Mouse (Mus musculus) embryonic facial prominence, embryonic 14.5 days (tissue): ENCODE measurements around the gene Tstd2. TPM values are rescaled to one million over a fixed set of nuclear protein-coding genes. Genes with fewer than 3 reads are reported as not detected.

Experiments used
- ATAC-seq: fragments of 200-750 bp; cut with Nextera tagmentation; 2 replicates; pipeline ENCODE4 v1.8.0; 2017; ENCODE audit warnings: low read depth, moderate number of reproducible peaks, moderate TSS enrichment
- DNase-seq: peaks from one replicate; pipeline ENCODE4 v3.0.0-alpha.2; 2015; ENCODE audit warnings: low spot score
- H3K27ac ChIP-seq: fragments of 300-500 bp; sonication (generic); replicated peaks from 2 replicates; pipeline ENCODE4 v1.5.1; 2014; ENCODE audit warnings: low read depth, mild to moderate bottlenecking, low read length, moderate library complexity
- H3K27me3 ChIP-seq: fragments of 300-500 bp; sonication (generic); replicated peaks from 2 replicates; pipeline ENCODE4 v1.6.1; 2014; ENCODE audit warnings: low read length; ENCODE audit not compliant: control insufficient read depth, insufficient read depth
- H3K36me3 ChIP-seq: fragments of 300-500 bp; sonication (generic); 2 replicates; pipeline ENCODE4 v1.6.1; 2014; ENCODE audit warnings: low read length, mixed read lengths; ENCODE audit not compliant: control insufficient read depth, insufficient read depth
- H3K4me1 ChIP-seq: fragments of 300-500 bp; sonication (generic); 2 replicates; pipeline ENCODE4 v1.6.1; 2014; ENCODE audit warnings: antibody characterized with exemption, low read length; ENCODE audit not compliant: control insufficient read depth, insufficient read depth
- H3K4me2 ChIP-seq: fragments of 300-500 bp; sonication (generic); 2 replicates; pipeline ENCODE4 v1.6.1; 2014; ENCODE audit warnings: low read depth, mild to moderate bottlenecking, low read length, moderate library complexity, mixed read lengths
- H3K4me3 ChIP-seq: fragments of 300-500 bp; sonication (generic); 2 replicates; pipeline ENCODE4 v1.5.1; 2014; ENCODE audit warnings: low read depth, mild to moderate bottlenecking, low read length
- H3K9ac ChIP-seq: fragments of 300-500 bp; sonication (generic); 2 replicates; pipeline ENCODE4 v1.6.1; 2014; ENCODE audit warnings: low read depth, mild to moderate bottlenecking, low read length, moderate library complexity, mixed read lengths
- H3K9me3 ChIP-seq: fragments of 300-500 bp; sonication (generic); 2 replicates; pipeline ENCODE4 v1.6.1; 2016; ENCODE audit warnings: low read length; ENCODE audit not compliant: control insufficient read depth
- WGBS: fragments of 180-500 bp; shearing (Covaris S2); extraction: QIAGEN DNeasy Blood & Tissue Kit; methylation state at CpG from one replicate; pipeline ENCODE4 v1.1.7; 2014; 5-methylcytosine and 5-hydroxymethylcytosine counted together
- polyA plus RNA-seq: library from polyadenylated mRNA; unstranded; fragments of >200 nt; fragmentation: Nextera tagmentation; extraction: Ambion mirVana; gene quantifications from 2 replicates; pipeline ENCODE4 v1.2.1, GENCODE M21; 2014

Gene Tstd2
- polyA plus RNA-seq, 1 experiment from 2014 or later, result 15.4 TPM

- Histone ChIP-seq H3K9me3 (no peaks in the 10 kb centered on the region), H3K36me3 (peaks cover 91% of the 10 kb centered on the region), H3K27ac (no peak overlapping the region), H3K4me2 (no peak overlapping the region), H3K4me3 (no peak overlapping the region), H3K4me1 (no peaks in the 10 kb centered on the region), H3K27me3 (no peaks in the 10 kb centered on the region), H3K9ac (no peak overlapping the region)
- 86% methylated on average over 7 of the region's 7 CpGs for WGBS
- DNase-seq (no peak), ATAC-seq (no peak)
Measured at GRCm38 (mm10) chr4:46171761-46172160, 33.3 kb upstream of the Tstd2 start.

GRCm38 (mm10) chr4:46165831-46166230 lies 27.3 kb upstream of the Tstd2 start:
- 92% methylated on average over 5 of the region's 5 CpGs for WGBS
- Histone ChIP-seq H3K27me3 (no peaks in the 10 kb centered on the region), H3K36me3 (peaks cover 98% of the 10 kb centered on the region), H3K4me2 (no peak overlapping the region), H3K9me3 (no peaks in the 10 kb centered on the region), H3K9ac (no peak overlapping the region), H3K4me1 (no peaks in the 10 kb centered on the region), H3K27ac (no peak overlapping the region), H3K4me3 (no peak overlapping the region)
- DNase-seq (no peak), ATAC-seq (no peak)

- H3K4me1 ChIP-seq, result no peaks in the 10 kb centered on the region
- ATAC-seq (no peak), DNase-seq (no peak)
- no peaks in the 10 kb centered on the region for H3K9me3 ChIP-seq
- no peak overlapping the region for H3K9ac ChIP-seq
- peaks cover 95% of the 10 kb centered on the region for H3K36me3 ChIP-seq
- no peaks in the 10 kb centered on the region for H3K27me3 ChIP-seq
- no peak overlapping the region for H3K27ac ChIP-seq
- no peak overlapping the region for H3K4me3 ChIP-seq
- 85% methylated on average over 2 of the region's 2 CpGs for WGBS
- H3K4me2 ChIP-seq, result no peak overlapping the region
Measured at GRCm38 (mm10) chr4:46164027-46164426, 25.5 kb upstream of the Tstd2 start.

- no peak overlapping the region for H3K4me2 ChIP-seq
- H3K27ac ChIP-seq, result no peak overlapping the region
- DNase-seq (no peak), ATAC-seq (no peak)
- no peak overlapping the region for H3K9ac ChIP-seq
- no peaks in the 10 kb centered on the region for H3K4me1 ChIP-seq
- 94% methylated on average over 12 of the region's 12 CpGs for whole genome bisulfite sequencing
- H3K27me3 ChIP-seq, result no peaks in the 10 kb centered on the region
- H3K9me3 ChIP-seq, result no peaks in the 10 kb centered on the region
- H3K4me3 ChIP-seq, result no peak overlapping the region
- H3K36me3 ChIP-seq, result peaks cover 96% of the 10 kb centered on the region
Measured at GRCm38 (mm10) chr4:46151903-46152544, 13.5 kb upstream of the Tstd2 start.

GRCm38 (mm10) chr4:46146881-46147280 lies 8.4 kb upstream of the Tstd2 start:
- Histone ChIP-seq H3K27me3 (no peaks in the 10 kb centered on the region), H3K9me3 (no peaks in the 10 kb centered on the region), H3K4me2 (no peak overlapping the region), H3K36me3 (peaks cover 66% of the 10 kb centered on the region), H3K4me1 (no peaks in the 10 kb centered on the region), H3K4me3 (no peak overlapping the region), H3K27ac (no peak overlapping the region), H3K9ac (no peak overlapping the region)
- 93% methylated on average over 1 of the region's 1 CpGs for WGBS
- DNase-seq, result no peak
- no peak for ATAC-seq

GRCm38 (mm10) chr4:46144323-46144722 lies 5.8 kb upstream of the Tstd2 start:
- no peak for DNase-seq
- Histone ChIP-seq H3K27me3 (no peaks in the 10 kb centered on the region), H3K9me3 (no peaks in the 10 kb centered on the region), H3K9ac (no peak overlapping the region), H3K4me1 (peaks cover 10% of the 10 kb centered on the region), H3K4me3 (no peak overlapping the region), H3K36me3 (peaks cover 41% of the 10 kb centered on the region), H3K4me2 (no peak overlapping the region), H3K27ac (no peak overlapping the region)
- no peak for ATAC-seq
- WGBS, result 69% methylated on average over 3 of the region's 3 CpGs

- no peaks in the 10 kb centered on the region for H3K27me3 ChIP-seq
- peak overlapping the region; percentile 98 for H3K27ac ChIP-seq
- H3K9ac ChIP-seq, result peak overlapping the region; percentile 95
- H3K4me1 ChIP-seq, result peaks cover 15% of the 10 kb centered on the region
- ATAC-seq (peak; percentile 74), DNase-seq (peak; percentile 45)
- peaks cover 29% of the 10 kb centered on the region for H3K36me3 ChIP-seq
- H3K4me3 ChIP-seq, result peak overlapping the region; percentile 97
- H3K9me3 ChIP-seq, result no peaks in the 10 kb centered on the region
- 7% methylated on average over 17 of the region's 17 CpGs for WGBS
- H3K4me2 ChIP-seq, result peak overlapping the region; percentile 87
Measured at GRCm38 (mm10) chr4:46137629-46138286, 736 bp downstream of the Tstd2 start.

- Histone ChIP-seq H3K4me2 (no peak overlapping the region), H3K27me3 (no peaks in the 10 kb centered on the region), H3K4me1 (no peaks in the 10 kb centered on the region), H3K36me3 (peaks cover 81% of the 10 kb centered on the region), H3K9ac (no peak overlapping the region), H3K4me3 (no peak overlapping the region), H3K27ac (no peak overlapping the region), H3K9me3 (no peaks in the 10 kb centered on the region)
- ATAC-seq, result no peak
- DNase-seq, result no peak
- 88% methylated on average over 6 of the region's 6 CpGs for WGBS
Measured at GRCm38 (mm10) chr4:46131791-46132190, 6.7 kb downstream of the Tstd2 start.

- H3K4me3 ChIP-seq, result no peak overlapping the region
- no peak overlapping the region for H3K9ac ChIP-seq
- no peak overlapping the region for H3K4me2 ChIP-seq
- WGBS, result 70% methylated on average over 3 of the region's 3 CpGs
- ATAC-seq (no peak), DNase-seq (peak; percentile 38)
- H3K36me3 ChIP-seq, result peaks cover 91% of the 10 kb centered on the region
- H3K27ac ChIP-seq, result no peak overlapping the region
- no peaks in the 10 kb centered on the region for H3K9me3 ChIP-seq
- no peaks in the 10 kb centered on the region for H3K4me1 ChIP-seq
- H3K27me3 ChIP-seq, result no peaks in the 10 kb centered on the region
Measured at GRCm38 (mm10) chr4:46130221-46130620, 8.3 kb downstream of the Tstd2 start.
